Mouse (Mus musculus): Measurements from ENCODE around the gene Cnnm2.

The Cnnm2 gene

DNA sequence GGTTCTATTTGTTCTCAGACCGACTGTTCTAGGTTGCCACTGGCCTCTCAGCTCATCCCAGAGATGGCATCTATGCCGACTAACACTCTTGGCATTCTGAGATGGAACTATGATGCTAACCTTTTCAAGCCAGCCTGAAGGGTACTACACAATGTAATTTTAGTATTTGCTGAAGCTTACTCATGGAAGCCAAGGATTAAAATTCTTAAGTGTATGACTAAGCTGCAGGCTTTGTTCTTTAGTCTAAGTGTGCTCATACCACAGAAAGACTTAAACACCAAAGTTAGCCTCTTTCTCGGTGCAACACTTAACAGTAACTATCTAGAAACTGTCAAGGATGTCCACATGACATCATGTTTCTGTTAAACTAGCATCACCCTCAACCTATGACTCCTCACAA, 131.5 kb downstream of the Cnnm2 start:
- DNase-seq, result no peak

GRCm38 (mm10) chr19:46893484-46893883, 132.1 kb downstream of the Cnnm2 start:
- DNase-seq, result no peak

DNA sequence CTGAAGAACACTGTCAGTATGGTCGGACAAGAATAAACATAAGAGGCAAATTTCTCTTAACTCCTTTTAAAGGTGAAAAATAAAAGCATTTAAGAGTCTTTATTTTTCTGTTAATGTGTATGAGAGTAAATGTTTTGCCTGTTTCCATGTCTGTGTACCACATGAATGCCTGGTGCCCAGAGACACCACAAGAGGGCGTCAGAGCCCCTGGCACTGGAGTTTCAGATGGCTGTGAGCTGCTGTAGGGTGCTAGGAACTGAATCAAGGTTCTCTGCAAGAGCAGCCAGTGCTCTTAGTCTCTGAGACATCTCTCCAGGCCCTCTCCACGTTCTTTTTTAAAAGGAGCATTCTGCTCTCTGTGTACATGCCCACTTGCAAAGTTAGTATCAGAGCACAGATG, 135.7 kb downstream of the Cnnm2 start:
- no peak for DNase-seq

DNA sequence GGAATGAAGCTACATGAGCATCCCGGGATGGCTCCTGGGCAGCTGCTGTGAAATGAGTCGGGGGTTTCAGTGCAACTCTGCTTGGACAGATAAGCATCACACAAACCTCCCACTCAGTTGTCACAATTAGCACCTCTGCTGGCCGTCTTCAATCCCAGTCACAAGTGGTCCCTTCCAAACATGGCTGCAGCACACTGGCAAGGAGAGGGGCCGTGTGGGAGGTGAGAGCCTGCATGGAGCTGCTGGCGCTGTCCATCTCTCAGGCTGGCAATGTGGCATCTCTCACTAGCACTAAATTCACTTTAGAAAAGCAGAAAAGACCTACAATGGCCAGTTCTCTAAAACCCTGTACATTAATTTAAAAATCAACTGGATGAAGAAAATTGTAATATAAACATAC, 136.8 kb downstream of the Cnnm2 start:
- no peak for DNase-seq

- DNase-seq, result peak; percentile 31
Measured at GRCm38 (mm10) chr19:46899306-46899705, 137.9 kb downstream of the Cnnm2 start.

- DNase-seq, result no peak
Measured at GRCm38 (mm10) chr19:46899871-46900270, 138.5 kb downstream of the Cnnm2 start.

GRCm38 (mm10) chr19:46900786-46901185, 139.4 kb downstream of the Cnnm2 start:
- DNase-seq, result no peak

- DNase-seq, result no peak
Measured at GRCm38 (mm10) chr19:46901323-46901722, 139.9 kb downstream of the Cnnm2 start.

- no peak for DNase-seq
Measured at GRCm38 (mm10) chr19:46903379-46903778, 142.0 kb downstream of the Cnnm2 start.

DNA sequence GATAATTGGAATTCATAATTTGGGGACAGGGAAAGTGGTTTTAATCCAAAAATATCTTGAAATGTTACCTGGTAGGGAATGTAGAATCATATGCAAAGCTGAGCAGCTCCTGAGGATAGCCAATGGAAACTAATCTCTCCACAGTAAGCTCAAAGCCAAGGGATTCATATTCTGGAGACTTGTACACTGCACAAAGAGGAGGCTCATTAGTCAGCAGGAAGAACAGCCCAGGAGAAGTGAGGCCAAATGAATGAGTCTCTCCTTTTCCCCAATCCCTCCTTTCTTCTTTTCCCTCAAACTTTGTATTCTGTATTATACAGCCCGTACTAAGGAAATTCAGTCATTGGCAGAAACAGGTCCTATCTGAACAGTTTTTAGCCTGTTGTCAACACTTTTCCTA, 143.5 kb downstream of the Cnnm2 start:
- no peak for DNase-seq

- no peak for DNase-seq
Measured at GRCm38 (mm10) chr19:46905383-46905782, 144.0 kb downstream of the Cnnm2 start.

- DNase-seq, result no peak
Measured at GRCm38 (mm10) chr19:46905971-46906370, 144.6 kb downstream of the Cnnm2 start.

DNA sequence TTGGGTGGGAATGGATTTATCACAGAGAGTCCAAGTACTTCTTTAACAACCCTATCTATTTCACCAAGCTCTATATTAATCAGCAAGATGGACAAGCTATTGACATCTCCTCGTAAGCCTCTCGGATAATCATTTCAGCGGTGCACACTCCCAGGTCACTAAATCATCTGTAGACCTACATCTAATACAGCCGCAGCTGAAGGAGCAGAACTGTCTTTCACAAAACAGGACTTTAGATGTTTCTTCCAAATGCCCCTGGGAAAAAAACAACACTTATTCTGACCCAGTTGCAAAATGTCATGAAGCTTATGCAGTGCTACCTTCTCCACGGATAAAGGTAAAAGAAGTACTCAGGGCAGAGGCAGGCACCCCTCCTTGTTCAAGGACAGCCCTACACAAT, 146.8 kb downstream of the Cnnm2 start:
- DNase-seq, result no peak

GRCm38 (mm10) chr19:46908977-46909376, 147.6 kb downstream of the Cnnm2 start:
- DNase-seq, result no peak

DNA sequence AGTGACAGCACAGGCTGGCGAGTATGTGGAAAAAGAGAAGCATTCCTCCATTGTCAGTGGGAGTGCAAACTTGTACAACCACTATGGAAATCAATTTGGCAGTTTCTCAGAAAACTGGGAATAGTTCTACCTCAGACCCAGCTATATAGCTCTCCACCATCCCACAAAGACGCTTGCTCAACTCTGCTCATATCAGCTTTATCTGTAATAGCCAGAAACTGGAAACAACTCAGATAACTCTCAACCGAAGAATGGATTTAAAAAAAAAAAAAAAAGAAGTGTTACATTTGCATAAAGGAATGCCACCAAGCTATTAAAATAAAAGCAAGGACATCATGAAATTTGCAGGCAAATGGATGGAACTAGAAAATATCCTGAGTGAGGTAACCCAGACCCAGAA, 150.1 kb downstream of the Cnnm2 start:
- no peak for DNase-seq

GRCm38 (mm10) chr19:46913626-46914025, 152.2 kb downstream of the Cnnm2 start:
- no peak for DNase-seq

DNA sequence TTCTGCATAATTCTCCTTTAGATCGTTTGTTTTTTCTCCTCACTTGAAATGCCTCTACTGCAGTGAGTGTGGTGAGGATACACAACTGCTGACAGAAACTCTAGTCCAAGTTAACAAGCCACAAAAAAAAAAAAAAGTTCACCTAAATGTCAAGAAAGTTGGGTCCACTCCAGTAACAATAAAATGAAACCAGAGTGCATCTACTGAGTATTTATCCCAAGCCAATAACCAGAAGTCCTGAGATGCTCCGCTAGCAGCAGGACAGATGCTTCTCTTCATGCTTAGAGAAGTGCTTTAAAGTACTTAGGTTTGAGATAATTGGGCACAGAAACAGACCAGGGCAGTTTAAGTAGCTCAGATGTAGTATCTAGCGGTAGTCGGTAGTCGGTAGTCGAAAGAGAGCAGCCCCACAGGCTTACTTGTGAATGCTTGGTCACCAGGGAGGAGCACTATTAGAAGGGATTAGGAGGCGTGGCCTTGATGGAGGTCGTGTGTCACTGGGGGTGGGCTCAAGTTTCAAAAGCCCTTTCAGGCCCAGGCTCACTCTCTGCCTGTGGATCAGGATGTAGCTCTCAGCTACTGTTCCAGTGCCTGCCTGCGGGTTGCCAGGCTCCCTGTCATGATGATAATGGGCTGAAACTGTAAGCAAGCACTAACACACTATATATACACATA, 154.1 kb downstream of the Cnnm2 start:
- DNase-seq, result no peak

- no peak for DNase-seq
Measured at GRCm38 (mm10) chr19:46920571-46920970, 159.2 kb downstream of the Cnnm2 start.

DNA sequence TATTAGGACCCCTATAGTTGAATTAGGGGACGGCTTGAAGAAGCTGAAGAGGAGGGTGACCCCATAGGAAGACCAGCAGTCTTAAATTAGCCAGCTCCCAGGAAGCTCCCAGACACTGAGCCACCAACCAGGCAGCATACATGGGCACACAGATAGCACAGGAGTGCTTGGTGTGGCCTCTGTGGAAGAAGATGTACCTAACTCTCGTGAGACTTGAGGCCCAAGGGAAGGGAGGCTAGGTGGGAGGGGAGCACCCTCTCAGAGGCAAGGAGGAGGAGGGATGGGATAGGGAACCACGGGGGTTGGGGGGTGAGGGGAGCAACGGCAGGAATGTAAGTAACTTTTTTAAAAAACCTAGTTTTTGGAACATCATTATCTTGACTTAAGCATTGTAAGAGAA, 165.0 kb downstream of the Cnnm2 start:
- DNase-seq, result no peak

DNA sequence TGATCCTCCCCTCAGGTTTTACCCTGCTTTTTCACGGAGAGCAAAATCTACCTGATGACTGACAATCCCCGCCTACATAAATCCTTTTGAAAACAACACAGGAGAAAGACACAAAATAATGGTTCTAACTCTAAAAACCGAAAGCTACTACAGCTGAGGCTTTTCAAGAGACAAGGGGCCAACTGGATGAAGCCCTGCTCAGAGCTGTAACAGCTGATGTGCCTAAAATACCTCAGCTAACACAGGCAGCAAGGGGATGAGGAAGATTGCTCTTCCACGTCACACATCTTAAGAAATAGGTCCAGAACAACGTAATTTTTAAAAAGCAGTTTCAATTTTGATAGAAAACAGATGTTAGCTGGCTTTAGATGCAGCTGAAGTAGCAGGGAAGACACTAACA, 165.6 kb downstream of the Cnnm2 start:
- no peak for DNase-seq

GRCm38 (mm10) chr19:46928136-46928535, 166.7 kb downstream of the Cnnm2 start:
- no peak for DNase-seq

DNA sequence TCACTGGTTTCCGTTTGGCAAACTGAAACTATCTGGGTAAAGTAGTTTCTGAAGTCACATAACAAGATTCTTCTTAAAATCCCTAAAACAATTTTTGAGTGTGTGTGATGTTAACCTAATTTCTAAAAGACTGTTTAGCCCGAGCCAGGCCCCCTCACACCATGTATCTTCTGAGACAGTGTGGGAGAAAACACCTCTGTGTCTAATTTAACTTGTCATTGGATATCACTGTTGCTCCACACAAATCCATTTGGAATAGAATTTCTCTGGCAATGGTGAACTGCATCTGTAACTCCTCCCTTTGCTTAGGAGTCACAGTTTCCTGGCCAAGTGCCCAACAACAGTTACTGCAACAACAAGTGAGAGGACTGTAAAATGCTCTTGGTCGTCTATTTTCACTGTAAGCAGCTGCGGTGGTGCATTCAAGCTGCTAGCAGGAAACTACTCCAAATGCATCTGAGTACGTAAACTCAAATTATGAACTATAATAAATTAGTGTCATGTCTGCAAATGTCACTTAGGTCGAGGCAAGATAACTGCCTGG, 167.7 kb downstream of the Cnnm2 start:
- DNase-seq, result no peak
